Mouse (Mus musculus): ENCODE results near the gene Pcbp1. TPM values are rescaled to one million over a fixed set of nuclear protein-coding genes. Genes with fewer than 3 reads are reported as not detected.

The Pcbp1 gene
- polyA plus RNA-seq, 1 experiment from 2014 or later, result 313 TPM

GRCm38 (mm10) chr6:86522001-86522911 lies 3.9 kb downstream of the Pcbp1 start:
- 81% methylated on average over 5 of the region's 5 CpGs for WGBS
- peak overlapping the region; percentile 71 for H3K4me2 ChIP-seq
- no peaks in the 10 kb centered on the region for H3K36me3 ChIP-seq
- peak overlapping the region; percentile 99; the same call in 1 of the 2 replicates for H3K27ac ChIP-seq
- H3K9ac ChIP-seq, result no peak overlapping the region
- H3K9me3 ChIP-seq (replicated peaks), result no peaks in the 10 kb centered on the region
- peaks cover 17% of the 10 kb centered on the region for H3K4me1 ChIP-seq (replicated peaks)
- no peak for ATAC-seq (replicated peaks; ENCODE audit: insufficient number of reproducible peaks, insufficient read depth, low FRiP score, low read depth)
- H3K4me3 ChIP-seq, result peak overlapping the region; percentile 74
- no peaks in the 10 kb centered on the region for H3K27me3 ChIP-seq

DNA sequence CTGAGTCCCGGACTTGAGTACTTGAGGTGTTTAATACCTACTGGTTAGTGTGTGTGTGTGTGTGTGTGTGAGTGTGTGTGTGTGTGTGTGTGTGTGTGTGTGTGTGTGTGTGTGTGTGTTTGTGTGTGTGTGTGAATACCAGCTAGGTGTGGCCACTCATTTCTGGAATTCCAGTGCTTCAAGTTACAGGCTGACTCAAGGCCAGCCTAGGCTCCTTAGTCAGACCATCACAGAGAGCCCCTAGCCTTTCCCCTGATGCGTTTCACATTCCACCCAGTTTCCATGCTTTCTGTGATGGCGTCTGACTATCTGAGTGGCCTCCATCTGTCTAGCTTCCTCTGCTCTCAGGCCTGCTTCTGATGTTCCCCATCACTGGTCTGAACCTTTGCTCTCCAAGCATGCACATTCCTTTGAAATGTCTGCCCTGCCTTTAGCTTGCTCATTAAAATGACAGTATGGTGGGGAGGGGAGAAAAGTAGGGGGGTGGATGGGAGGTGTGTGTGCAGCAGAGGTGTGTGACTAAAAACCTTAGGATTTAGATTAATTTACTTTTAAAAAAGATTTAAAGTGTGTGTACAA lies 6.3 kb downstream of the Pcbp1 start:
- 71% methylated on average over 3 of the region's 3 CpGs for WGBS
- H3K4me1 ChIP-seq (replicated peaks), result peaks cover 17% of the 10 kb centered on the region
- H3K9ac ChIP-seq, result no peak overlapping the region
- H3K4me2 ChIP-seq, result no peak overlapping the region
- ATAC-seq (replicated peaks; ENCODE audit: insufficient number of reproducible peaks, insufficient read depth, low FRiP score, low read depth), result no peak
- H3K36me3 ChIP-seq, result no peaks in the 10 kb centered on the region
- H3K9me3 ChIP-seq (replicated peaks), result no peaks in the 10 kb centered on the region
- no peak overlapping the region for H3K4me3 ChIP-seq
- no peak overlapping the region for H3K27ac ChIP-seq
- no peaks in the 10 kb centered on the region for H3K27me3 ChIP-seq

DNA sequence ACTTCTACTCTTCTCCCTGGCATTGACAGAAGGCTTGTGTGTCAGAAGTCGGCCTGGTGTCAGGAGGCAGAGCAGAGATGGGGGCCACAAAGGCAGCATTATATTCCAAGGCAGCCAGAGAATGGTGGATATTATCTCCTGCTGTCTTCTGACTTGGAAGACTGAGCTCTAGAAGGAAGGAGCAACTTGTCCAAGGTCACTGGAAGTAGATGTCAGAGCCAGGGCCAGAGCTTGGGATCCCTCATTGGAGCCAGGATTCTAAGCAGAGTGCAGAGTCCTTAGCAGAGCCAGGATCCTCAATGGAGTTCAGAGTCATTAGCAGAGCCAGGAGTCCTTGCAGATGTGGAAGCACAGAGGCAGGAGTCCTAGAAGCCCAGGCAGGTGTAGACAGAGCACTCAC lies 10.1 kb downstream of the Pcbp1 start:
- WGBS, result 66% methylated on average over 1 of the region's 1 CpGs
- Histone ChIP-seq H3K9me3 (replicated peaks) (no peaks in the 10 kb centered on the region), H3K4me3 (peak overlapping the region; percentile 26; the same call in 1 of the 2 replicates), H3K4me1 (replicated peaks) (no peaks in the 10 kb centered on the region), H3K9ac (0 out of 2 replicates have a peak overlapping the region, but pooled peaks have one; percentile 25), H3K27me3 (no peaks in the 10 kb centered on the region), H3K36me3 (no peaks in the 10 kb centered on the region), H3K27ac (peak overlapping the region; percentile 42; the same call in 1 of the 2 replicates), H3K4me2 (peak overlapping the region; percentile 30)
- ATAC-seq (replicated peaks; ENCODE audit: insufficient number of reproducible peaks, insufficient read depth, low FRiP score, low read depth), result no peak

DNA sequence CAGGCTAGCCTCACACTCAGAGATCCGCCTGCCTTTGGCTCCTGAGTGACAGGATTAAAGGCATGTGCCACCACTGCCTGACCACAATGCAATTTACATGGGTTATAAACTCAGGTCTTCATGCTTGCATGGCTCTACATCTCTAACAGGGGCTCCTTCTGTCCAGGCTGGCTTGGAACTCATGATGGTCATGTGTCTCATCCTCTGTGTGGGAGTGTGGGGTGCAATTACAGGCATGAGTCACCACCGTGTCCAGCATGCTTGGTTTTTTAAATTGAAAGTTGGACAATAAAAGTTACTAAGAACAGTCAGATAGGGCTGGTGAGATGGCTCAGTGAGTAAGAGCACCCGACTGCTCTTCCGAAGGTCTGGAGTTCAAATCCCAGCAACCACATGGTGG lies 12.8 kb downstream of the Pcbp1 start:
- Histone ChIP-seq H3K4me1 (replicated peaks) (no peaks in the 10 kb centered on the region), H3K4me3 (no peak overlapping the region), H3K9ac (no peak overlapping the region), H3K9me3 (replicated peaks) (no peaks in the 10 kb centered on the region), H3K27ac (no peak overlapping the region), H3K27me3 (no peaks in the 10 kb centered on the region), H3K36me3 (no peaks in the 10 kb centered on the region), H3K4me2 (no peak overlapping the region)
- no peak for ATAC-seq (replicated peaks; ENCODE audit: insufficient number of reproducible peaks, insufficient read depth, low FRiP score, low read depth)
- 92% methylated on average over 4 of the region's 4 CpGs for WGBS

DNA sequence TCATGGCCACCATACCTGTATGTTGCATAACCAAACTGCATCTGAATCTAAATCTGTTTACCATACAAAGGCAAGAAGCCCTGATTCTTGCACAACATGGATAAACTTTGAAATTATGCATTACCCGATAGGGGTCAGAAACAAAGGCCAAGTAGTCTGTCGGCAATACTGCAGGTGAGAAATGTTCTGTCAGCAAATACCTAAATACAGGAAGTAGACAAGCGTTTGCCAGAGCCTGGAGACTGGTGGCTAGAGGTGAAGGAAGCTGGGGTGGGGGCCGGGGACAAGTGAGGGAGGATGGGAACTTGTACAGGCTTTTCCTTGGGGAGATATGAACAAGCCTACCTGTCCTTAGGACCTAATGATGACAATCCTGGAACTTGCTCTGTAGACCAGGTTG lies 15.1 kb downstream of the Pcbp1 start:
- no peak for ATAC-seq (replicated peaks; ENCODE audit: insufficient number of reproducible peaks, insufficient read depth, low FRiP score, low read depth)
- H3K9me3 ChIP-seq (replicated peaks), result no peaks in the 10 kb centered on the region
- 61% methylated on average over 4 of the region's 4 CpGs for WGBS
- no peaks in the 10 kb centered on the region for H3K36me3 ChIP-seq
- H3K4me1 ChIP-seq (replicated peaks), result no peaks in the 10 kb centered on the region
- no peak overlapping the region for H3K9ac ChIP-seq
- H3K27ac ChIP-seq, result no peak overlapping the region
- no peak overlapping the region for H3K4me2 ChIP-seq
- no peak overlapping the region for H3K4me3 ChIP-seq
- no peaks in the 10 kb centered on the region for H3K27me3 ChIP-seq

DNA sequence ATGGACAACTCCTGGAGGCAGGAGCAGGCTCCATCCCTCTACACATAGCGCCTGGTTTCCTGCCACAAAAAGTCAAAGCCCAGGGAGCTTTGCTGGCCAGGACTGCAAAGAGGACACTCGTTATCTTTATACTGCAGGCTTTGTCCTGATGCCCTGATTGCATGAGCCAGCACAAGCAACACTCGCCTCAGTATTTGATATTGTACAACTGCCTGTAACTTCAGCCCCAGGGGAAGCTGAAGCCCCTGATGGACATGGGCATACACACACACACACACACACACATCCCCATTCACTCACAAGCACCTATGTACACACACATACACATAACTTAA lies 16.3 kb downstream of the Pcbp1 start:
- H3K4me1 ChIP-seq (replicated peaks), result no peaks in the 10 kb centered on the region; the same call in 1 of the 2 replicates

DNA sequence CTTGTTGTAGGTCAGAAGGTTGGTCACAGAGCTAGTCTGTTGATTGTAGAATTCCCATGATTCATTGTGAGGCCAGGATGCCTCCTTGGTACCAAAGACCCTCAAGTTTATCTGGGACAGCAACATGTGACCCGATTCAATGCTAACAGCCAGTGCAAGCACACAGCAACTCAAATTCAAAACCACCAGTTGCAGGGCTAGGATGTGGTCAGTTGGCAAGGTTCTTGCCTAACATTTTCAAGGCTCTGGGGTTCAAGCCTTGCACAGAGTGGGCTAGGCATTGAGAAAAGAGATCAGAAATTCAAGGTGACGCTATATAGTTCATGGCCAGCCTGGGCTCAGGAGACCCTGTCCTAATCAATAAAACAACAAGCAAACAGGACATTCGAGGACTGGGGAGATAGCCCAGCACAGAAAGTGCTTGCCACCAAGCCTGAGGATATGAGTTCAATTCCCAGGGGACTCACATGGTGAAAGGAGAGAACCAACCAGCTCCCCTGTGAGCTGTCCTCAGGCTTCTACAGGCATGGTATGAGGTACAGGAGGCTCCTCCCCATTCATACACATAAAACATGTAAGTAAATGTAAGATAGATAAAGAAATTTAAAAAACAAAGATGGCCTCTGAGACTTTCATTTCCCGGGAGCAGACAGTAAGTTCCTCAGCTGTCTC lies 16.8 kb downstream of the Pcbp1 start:
- ATAC-seq (replicated peaks; ENCODE audit: insufficient number of reproducible peaks, insufficient read depth, low FRiP score, low read depth), result no peak
- no peaks in the 10 kb centered on the region for H3K27me3 ChIP-seq
- 71% methylated on average over 4 of the region's 4 CpGs for WGBS
- H3K4me3 ChIP-seq, result no peak overlapping the region
- no peak overlapping the region for H3K27ac ChIP-seq
- H3K4me1 ChIP-seq (replicated peaks), result no peaks in the 10 kb centered on the region; the same call in 1 of the 2 replicates
- no peaks in the 10 kb centered on the region for H3K36me3 ChIP-seq
- H3K9me3 ChIP-seq (replicated peaks), result no peaks in the 10 kb centered on the region
- no peak overlapping the region for H3K4me2 ChIP-seq
- H3K9ac ChIP-seq, result no peak overlapping the region

More for the DNA sequence above, 16.3 kb downstream of the Pcbp1 start:
- Histone ChIP-seq H3K9ac (no peak overlapping the region), H3K27ac (no peak overlapping the region), H3K4me3 (no peak overlapping the region), H3K27me3 (no peaks in the 10 kb centered on the region), H3K4me2 (no peak overlapping the region), H3K9me3 (replicated peaks) (no peaks in the 10 kb centered on the region), H3K36me3 (no peaks in the 10 kb centered on the region)
- WGBS, result 50% methylated on average over 3 of the region's 3 CpGs
- ATAC-seq (replicated peaks; ENCODE audit: insufficient number of reproducible peaks, insufficient read depth, low FRiP score, low read depth), result no peak

DNA sequence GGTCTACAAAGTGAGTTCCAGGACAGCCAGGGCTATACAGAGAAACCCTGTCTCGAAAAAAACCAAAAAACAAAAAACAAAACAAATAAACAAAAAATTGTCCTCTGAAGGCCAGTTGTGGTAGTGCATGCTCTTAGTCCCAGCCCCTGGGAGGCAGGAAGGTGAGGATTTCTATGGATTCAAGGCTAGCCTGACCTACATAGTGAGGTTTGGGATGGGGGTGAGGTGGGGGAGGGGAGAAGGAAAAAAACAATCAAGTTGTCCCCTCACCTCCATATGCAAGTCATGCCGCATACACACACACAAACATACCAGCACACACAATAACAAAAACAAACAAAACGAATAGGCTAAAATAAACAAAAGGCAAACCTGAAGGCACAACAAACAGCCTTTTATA lies 17.4 kb downstream of the Pcbp1 start:
- no peak overlapping the region for H3K4me3 ChIP-seq
- H3K9me3 ChIP-seq (replicated peaks), result no peaks in the 10 kb centered on the region
- no peak overlapping the region for H3K27ac ChIP-seq
- no peak for ATAC-seq (replicated peaks; ENCODE audit: insufficient number of reproducible peaks, insufficient read depth, low FRiP score, low read depth)
- no peak overlapping the region for H3K4me2 ChIP-seq
- H3K36me3 ChIP-seq, result no peaks in the 10 kb centered on the region
- WGBS, result 79% methylated on average over 3 of the region's 3 CpGs
- no peaks in the 10 kb centered on the region; the same call in 1 of the 2 replicates for H3K4me1 ChIP-seq (replicated peaks)
- H3K9ac ChIP-seq, result no peak overlapping the region
- H3K27me3 ChIP-seq, result no peaks in the 10 kb centered on the region

GRCm38 (mm10) chr6:86507116-86507515 lies 19.0 kb downstream of the Pcbp1 start:
- Histone ChIP-seq H3K4me2 (no peak overlapping the region), H3K27ac (no peak overlapping the region), H3K4me1 (replicated peaks) (peaks cover 2% of the 10 kb centered on the region; the same call in 1 of the 2 replicates), H3K36me3 (no peaks in the 10 kb centered on the region), H3K9me3 (replicated peaks) (no peaks in the 10 kb centered on the region), H3K27me3 (no peaks in the 10 kb centered on the region), H3K9ac (no peak overlapping the region), H3K4me3 (no peak overlapping the region)
- no peak for ATAC-seq (replicated peaks; ENCODE audit: insufficient number of reproducible peaks, insufficient read depth, low FRiP score, low read depth)

DNA sequence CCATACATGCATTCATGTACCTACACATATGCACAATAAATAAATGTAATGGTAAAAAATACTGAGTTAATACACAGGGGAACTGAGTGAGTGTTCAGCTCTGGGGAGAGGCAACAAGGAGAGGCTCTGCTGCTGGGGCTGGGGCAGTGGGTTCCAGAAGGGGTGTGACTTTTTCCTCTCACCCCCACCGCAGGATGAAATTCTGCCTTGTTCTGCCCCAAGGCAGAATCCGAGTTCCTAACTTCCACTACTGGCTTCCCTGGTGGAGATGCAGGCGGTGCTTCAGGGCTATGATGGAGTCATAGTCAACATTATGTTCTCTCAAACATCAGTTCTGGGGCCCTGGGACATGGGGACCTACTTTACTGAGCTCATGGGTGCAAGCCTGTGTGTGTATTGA lies 19.8 kb downstream of the Pcbp1 start:
- Histone ChIP-seq H3K4me2 (no peak overlapping the region), H3K36me3 (no peaks in the 10 kb centered on the region), H3K27ac (no peak overlapping the region), H3K4me3 (no peak overlapping the region), H3K9me3 (replicated peaks) (no peaks in the 10 kb centered on the region), H3K4me1 (replicated peaks) (peaks cover 2% of the 10 kb centered on the region; the same call in 1 of the 2 replicates), H3K27me3 (no peaks in the 10 kb centered on the region), H3K9ac (no peak overlapping the region)
- ATAC-seq (replicated peaks; ENCODE audit: insufficient number of reproducible peaks, insufficient read depth, low FRiP score, low read depth), result no peak
- 70% methylated on average over 3 of the region's 3 CpGs for WGBS

GRCm38 (mm10) chr6:86505671-86506070 lies 20.4 kb downstream of the Pcbp1 start:
- H3K27ac ChIP-seq, result no peak overlapping the region
- H3K9me3 ChIP-seq (replicated peaks), result no peaks in the 10 kb centered on the region
- no peak overlapping the region for H3K4me2 ChIP-seq
- 39% methylated on average over 7 of the region's 7 CpGs for WGBS
- no peaks in the 10 kb centered on the region for H3K27me3 ChIP-seq
- no peak overlapping the region for H3K4me3 ChIP-seq
- H3K4me1 ChIP-seq (replicated peaks), result peaks cover 2% of the 10 kb centered on the region; the same call in 1 of the 2 replicates
- no peak overlapping the region for H3K9ac ChIP-seq
- no peak for ATAC-seq (replicated peaks; ENCODE audit: insufficient number of reproducible peaks, insufficient read depth, low FRiP score, low read depth)
- no peaks in the 10 kb centered on the region for H3K36me3 ChIP-seq
